Mouse (Mus musculus): ENCODE results near the gene Vmn2r30. TPM values are rescaled to one million over a fixed set of nuclear protein-coding genes. Genes with fewer than 3 reads are reported as not detected.
"Not testable (repeated sequence)": the region's sequence is repeated elsewhere in the genome, so short reads cannot be mapped to it uniquely, and the experiment has no call there.

The Vmn2r30 gene
- total RNA-seq (2014; rRNA removed; ENCODE audit: low replicate concordance) (not detected in 2 replicates), polyA plus RNA-seq (2015; fragmentation: Nextera tagmentation; extraction: Ambion mirVana) (not detected in 2 replicates)

DNA sequence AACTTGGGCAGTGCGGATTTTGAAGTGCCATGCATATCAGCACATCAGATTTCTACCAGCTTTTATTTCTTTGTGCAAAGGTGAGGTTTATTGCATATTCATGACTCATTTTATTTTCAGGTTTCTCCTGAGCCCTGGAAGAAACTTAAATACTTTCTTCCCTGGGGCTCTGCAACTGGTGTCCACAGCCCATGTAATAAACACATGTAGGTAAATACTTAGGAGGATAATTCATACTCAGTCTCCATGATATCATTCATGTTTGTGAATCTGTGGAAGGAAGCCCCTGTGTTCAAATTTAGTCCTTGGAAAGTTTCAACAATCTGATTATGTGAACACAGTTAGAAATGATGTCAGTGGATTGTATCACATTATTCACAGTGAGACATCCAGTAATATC, at the start of gene Vmn2r30:
TSS of gene Vmn2r30 (minus strand) at position 101 of the 400 bp plus-strand sequence.
- H3K4me1 ChIP-seq (ENCODE audit: control insufficient read depth, insufficient read depth); H3K9ac ChIP-seq (replicated peaks; ENCODE audit: low read depth, low read length); H3K9me3 ChIP-seq (replicated peaks; ENCODE audit: control insufficient read depth, low read length); H3K27me3 ChIP-seq (ENCODE audit: control insufficient read depth, insufficient read depth, low read length); DNase-seq (ENCODE audit: low spot score); H3K27ac ChIP-seq (ENCODE audit: low read depth); H3K4me2 ChIP-seq (ENCODE audit: low read depth, low read length); ATAC-seq (ENCODE audit: insufficient read depth, low read depth); H3K4me3 ChIP-seq (ENCODE audit: low read depth, low read length); H3K36me3 ChIP-seq (replicated peaks; ENCODE audit: control insufficient read depth, insufficient read depth, low read length): not testable (repeated sequence)
- WGBS, result no CpG with 5 or more reads among the region's 1 CpGs

DNA sequence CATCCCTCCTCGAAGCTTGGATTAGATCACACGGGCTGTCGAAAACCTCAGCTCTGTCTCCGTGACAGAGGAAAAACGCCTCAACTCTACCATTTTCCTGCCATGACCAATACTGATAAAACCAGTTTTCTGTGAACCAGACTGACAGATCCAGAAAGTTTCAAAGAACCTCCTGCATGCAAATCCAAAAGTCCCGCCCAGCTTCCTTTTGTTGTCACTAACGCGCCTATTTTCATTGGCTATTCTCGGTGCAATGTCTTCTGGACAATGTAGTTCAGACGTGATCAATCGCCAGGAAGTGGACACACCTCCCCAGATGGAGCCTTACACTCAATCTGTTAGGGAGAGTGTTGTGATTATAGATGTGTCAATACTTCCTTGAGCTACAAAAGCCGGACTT, 37.0 kb upstream of the Vmn2r30 start, which contains the start of gene Gm45783:
TSS of gene Gm45783 (minus strand) at position 143 of the 400 bp plus-strand sequence.
- not testable (repeated sequence) for H3K27me3 ChIP-seq (ENCODE audit: control insufficient read depth, insufficient read depth, low read length); H3K27ac ChIP-seq (ENCODE audit: low read depth); H3K4me1 ChIP-seq (ENCODE audit: control insufficient read depth, insufficient read depth); DNase-seq (ENCODE audit: low spot score); H3K4me3 ChIP-seq (ENCODE audit: low read depth, low read length); H3K4me2 ChIP-seq (ENCODE audit: low read depth, low read length); ATAC-seq (ENCODE audit: insufficient read depth, low read depth); H3K9me3 ChIP-seq (replicated peaks; ENCODE audit: control insufficient read depth, low read length); H3K9ac ChIP-seq (replicated peaks; ENCODE audit: low read depth, low read length); H3K36me3 ChIP-seq (replicated peaks; ENCODE audit: control insufficient read depth, insufficient read depth, low read length)
- WGBS, result 43% methylated on average over 12 of the region's 12 CpGs

DNA sequence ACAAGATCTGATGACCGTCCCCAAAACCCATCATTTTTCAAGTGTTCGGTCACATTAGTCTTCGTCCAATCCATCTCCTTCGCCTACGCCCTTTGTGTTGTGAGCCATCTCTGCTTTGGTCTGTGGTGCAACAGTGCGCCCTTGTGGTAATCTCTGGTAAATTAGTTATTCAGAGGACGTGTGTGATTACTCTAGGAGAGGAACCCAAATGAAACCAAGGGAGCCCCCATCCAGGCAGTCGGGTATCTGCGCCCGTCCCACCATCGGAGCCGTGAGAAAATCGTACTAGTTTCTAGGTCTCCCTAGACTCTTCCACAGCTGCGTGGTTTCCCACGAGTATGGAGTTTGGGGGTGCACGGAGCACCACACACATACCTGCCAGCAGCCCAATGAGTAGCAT, 41.8 kb downstream of the Vmn2r30 start:
- no peak for DNase-seq (ENCODE audit: low spot score)
- Histone ChIP-seq H3K9ac (replicated peaks; ENCODE audit: low read depth, low read length) (no peak overlapping the region), H3K9me3 (replicated peaks; ENCODE audit: control insufficient read depth, low read length) (no peaks in the 10 kb centered on the region), H3K36me3 (replicated peaks; ENCODE audit: control insufficient read depth, insufficient read depth, low read length) (peaks cover 49% of the 10 kb centered on the region), H3K4me3 (ENCODE audit: low read depth, low read length) (no peak overlapping the region), H3K4me1 (ENCODE audit: control insufficient read depth, insufficient read depth) (no peaks in the 10 kb centered on the region), H3K27ac (ENCODE audit: low read depth) (no peak overlapping the region), H3K27me3 (ENCODE audit: control insufficient read depth, insufficient read depth, low read length) (no peaks in the 10 kb centered on the region), H3K4me2 (ENCODE audit: low read depth, low read length) (no peak overlapping the region)
- TF ChIP-seq CTCF (IDR thresholded peaks at IDR 0.05; ENCODE audit: low read depth), result peak; percentile 54
- no peak for TF ChIP-seq EP300 (IDR thresholded peaks at IDR 0.05; ENCODE audit: low read depth)
- WGBS, result 78% methylated on average over 16 of the region's 16 CpGs
- ATAC-seq (ENCODE audit: insufficient read depth, low read depth), result no peak

DNA sequence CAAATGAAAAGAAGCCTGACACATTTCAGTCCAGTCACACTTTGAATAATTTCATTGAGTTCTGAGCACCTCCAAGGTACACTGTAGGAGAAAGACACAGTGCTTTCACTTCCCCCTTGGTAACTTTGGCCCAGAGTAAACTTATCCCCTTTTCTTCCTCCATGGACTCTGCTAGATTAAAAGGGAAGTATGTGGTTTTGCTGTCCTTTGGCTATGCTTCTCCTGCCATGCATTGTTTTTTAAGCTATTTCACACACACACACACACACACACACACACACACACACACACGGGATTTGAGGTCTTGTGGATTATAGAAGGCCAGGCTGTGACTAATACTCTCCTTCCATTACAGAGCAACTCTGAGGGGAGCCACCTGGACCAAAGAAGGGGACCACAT, 56.0 kb downstream of the Vmn2r30 start:
- no peaks in the 10 kb centered on the region for H3K27me3 ChIP-seq (ENCODE audit: control insufficient read depth, insufficient read depth, low read length)
- 41% methylated on average over 1 of the region's 1 CpGs for WGBS
- no peak overlapping the region for H3K9ac ChIP-seq (replicated peaks; ENCODE audit: low read depth, low read length)
- ATAC-seq (ENCODE audit: insufficient read depth, low read depth) (no peak), DNase-seq (ENCODE audit: low spot score) (no peak)
- H3K4me2 ChIP-seq (ENCODE audit: low read depth, low read length), result no peak overlapping the region
- no peaks in the 10 kb centered on the region for H3K4me1 ChIP-seq (ENCODE audit: control insufficient read depth, insufficient read depth)
- H3K4me3 ChIP-seq (ENCODE audit: low read depth, low read length), result no peak overlapping the region
- H3K36me3 ChIP-seq (replicated peaks; ENCODE audit: control insufficient read depth, insufficient read depth, low read length), result peaks cover 34% of the 10 kb centered on the region
- H3K27ac ChIP-seq (ENCODE audit: low read depth), result no peak overlapping the region
- no peak for TF ChIP-seq EP300 (IDR thresholded peaks at IDR 0.05; ENCODE audit: low read depth)
- TF ChIP-seq CTCF (IDR thresholded peaks at IDR 0.05; ENCODE audit: low read depth), result no peak
- H3K9me3 ChIP-seq (replicated peaks; ENCODE audit: control insufficient read depth, low read length), result no peaks in the 10 kb centered on the region

DNA sequence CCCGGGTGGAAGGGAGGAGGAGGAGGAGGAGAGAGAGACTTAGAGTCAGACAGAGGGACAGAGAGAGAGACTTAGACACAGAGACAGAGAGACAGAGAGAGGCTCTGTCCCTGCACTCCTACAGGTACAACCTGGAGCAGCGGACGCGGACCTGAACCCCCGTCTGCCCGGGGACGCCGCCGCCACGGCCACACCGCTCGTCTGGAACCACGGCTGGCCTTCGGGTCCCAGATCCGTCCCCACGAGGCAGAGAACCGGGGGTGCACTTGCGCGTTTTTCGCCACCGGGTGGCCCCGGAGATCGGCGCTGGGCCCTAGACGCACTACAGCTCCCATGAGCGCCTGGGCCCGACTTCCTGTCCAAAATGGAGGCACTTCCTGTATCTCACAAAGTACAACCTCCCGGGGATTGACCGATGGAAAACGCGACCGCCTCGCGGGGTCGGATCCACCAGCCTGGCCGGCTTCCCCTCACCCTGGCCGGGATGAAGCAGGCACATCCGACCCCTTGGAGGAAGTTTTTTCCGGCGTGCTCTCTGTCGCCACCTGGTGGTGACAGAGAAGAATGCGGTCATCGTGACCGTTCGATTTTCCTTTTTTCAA, 59.3 kb downstream of the Vmn2r30 start, which contains the start of gene Gm45844:
TSS of gene Gm45844 (minus strand) at position 324 of the 602 bp plus-strand sequence.
- not testable (repeated sequence) for H3K4me1 ChIP-seq (ENCODE audit: control insufficient read depth, insufficient read depth); H3K27me3 ChIP-seq (ENCODE audit: control insufficient read depth, insufficient read depth, low read length); H3K9me3 ChIP-seq (replicated peaks; ENCODE audit: control insufficient read depth, low read length)
- H3K4me2 ChIP-seq (ENCODE audit: low read depth, low read length), result peak within 1 kb of the TSS; percentile 45
- peaks cover 11% of the 10 kb centered on the region for H3K36me3 ChIP-seq (replicated peaks; ENCODE audit: control insufficient read depth, insufficient read depth, low read length)
- peak within 1 kb of the TSS; percentile 40 for H3K4me3 ChIP-seq (ENCODE audit: low read depth, low read length)
- peak within 1 kb of the TSS; percentile 44 for H3K27ac ChIP-seq (ENCODE audit: low read depth)
- 0 out of 2 replicates have a peak within 1 kb of the TSS, but pooled peaks have one; percentile 13 for H3K9ac ChIP-seq (replicated peaks; ENCODE audit: low read depth, low read length)
- peak; percentile 98 for ATAC-seq (ENCODE audit: insufficient read depth, low read depth)
- TF ChIP-seq CTCF (IDR thresholded peaks at IDR 0.05; ENCODE audit: low read depth), result peak; percentile 85
- DNase-seq (ENCODE audit: low spot score), result peak; percentile 27
- 30% methylated on average over 45 of the region's 45 CpGs for WGBS

DNA sequence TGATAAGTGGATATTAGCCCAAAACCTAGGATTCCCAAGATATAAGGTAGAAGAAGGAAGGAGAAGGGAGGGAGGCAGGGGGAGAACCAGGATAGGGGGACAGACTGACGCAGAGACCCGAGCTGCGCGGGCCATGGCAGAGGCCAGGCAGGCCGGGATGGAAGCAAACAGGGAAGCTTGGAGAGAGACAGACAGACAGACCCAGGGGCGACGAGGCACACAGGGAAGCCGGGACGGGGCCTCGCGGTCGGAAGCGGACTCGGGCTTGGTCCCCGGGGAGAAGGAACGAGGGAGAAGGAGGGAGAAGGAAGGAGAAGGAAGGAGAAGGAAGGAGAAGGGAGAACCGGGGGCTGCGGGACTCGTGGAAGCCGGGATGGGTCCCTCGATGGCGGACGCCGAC, 59.9 kb downstream of the Vmn2r30 start:
- not testable (repeated sequence) for H3K4me1 ChIP-seq (ENCODE audit: control insufficient read depth, insufficient read depth); H3K36me3 ChIP-seq (replicated peaks; ENCODE audit: control insufficient read depth, insufficient read depth, low read length); ATAC-seq (ENCODE audit: insufficient read depth, low read depth); H3K9me3 ChIP-seq (replicated peaks; ENCODE audit: control insufficient read depth, low read length); H3K27me3 ChIP-seq (ENCODE audit: control insufficient read depth, insufficient read depth, low read length); DNase-seq (ENCODE audit: low spot score)
- H3K4me3 ChIP-seq (ENCODE audit: low read depth, low read length), result peak overlapping the region; percentile 40
- H3K27ac ChIP-seq (ENCODE audit: low read depth), result peak overlapping the region; percentile 44
- 66% methylated on average over 24 of the region's 24 CpGs for WGBS
- peak overlapping the region; percentile 45 for H3K4me2 ChIP-seq (ENCODE audit: low read depth, low read length)
- 0 out of 2 replicates have a peak overlapping the region, but pooled peaks have one; percentile 13 for H3K9ac ChIP-seq (replicated peaks; ENCODE audit: low read depth, low read length)

Small RNA genes lying within 50 kb of the gene (microRNA-seq; reads per million reads assigned to microRNA genes)
- 1.1 reads per million for gene Mir5620

Other genes starting within 250 kb of the Vmn2r30 start
- gene Zfp954, start 216.1 kb downstream of the Vmn2r30 start, total RNA-seq (2014; rRNA removed; ENCODE audit: low replicate concordance), result 6.9 and 8.2 TPM in 2 replicates
- 5.3 and 6.1 TPM in 2 replicates for gene Zfp954, start 216.1 kb downstream of the Vmn2r30 start, polyA plus RNA-seq (2015; fragmentation: Nextera tagmentation; extraction: Ambion mirVana)
- 0.04 TPM in 2 replicates for gene Zfp773, start 200.9 kb downstream of the Vmn2r30 start, total RNA-seq (2014; rRNA removed; ENCODE audit: low replicate concordance)
- gene Zfp773, start 200.9 kb downstream of the Vmn2r30 start, polyA plus RNA-seq (2015; fragmentation: Nextera tagmentation; extraction: Ambion mirVana), result 0.48 and 0.57 TPM in 2 replicates
- gene Zfp418, start 166.3 kb downstream of the Vmn2r30 start, total RNA-seq (2014; rRNA removed; ENCODE audit: low replicate concordance), result 0.46 TPM in 1 of 2 replicates, not detected in the other
- 0.56 and 0.74 TPM in 2 replicates for gene Zfp418, start 166.3 kb downstream of the Vmn2r30 start, polyA plus RNA-seq (2015; fragmentation: Nextera tagmentation; extraction: Ambion mirVana)
- 2.2 and 2.4 TPM in 2 replicates for gene Zfp772, start 127.6 kb downstream of the Vmn2r30 start, total RNA-seq (2014; rRNA removed; ENCODE audit: low replicate concordance)
- gene Zfp772, start 127.6 kb downstream of the Vmn2r30 start, polyA plus RNA-seq (2015; fragmentation: Nextera tagmentation; extraction: Ambion mirVana), result 2.3 and 2.8 TPM in 2 replicates
- 0.88 TPM in 1 of 2 replicates, not detected in the other for gene Vmn2r29, start 90.3 kb downstream of the Vmn2r30 start, total RNA-seq (2014; rRNA removed; ENCODE audit: low replicate concordance)
- not detected in 2 replicates for gene Vmn2r29, start 90.3 kb downstream of the Vmn2r30 start, polyA plus RNA-seq (2015; fragmentation: Nextera tagmentation; extraction: Ambion mirVana)
- gene Gm45844, start 59.3 kb downstream of the Vmn2r30 start, total RNA-seq (2014; rRNA removed; ENCODE audit: low replicate concordance), result 1.8 TPM in 1 of 2 replicates, not detected in the other
- 1.7 and 2.4 TPM in 2 replicates for gene Gm45844, start 59.3 kb downstream of the Vmn2r30 start, polyA plus RNA-seq (2015; fragmentation: Nextera tagmentation; extraction: Ambion mirVana)
- 43.2 and 57.6 TPM in 2 replicates for gene Clcn4, start 36.8 kb downstream of the Vmn2r30 start, total RNA-seq (2014; rRNA removed; ENCODE audit: low replicate concordance)
- 50.9 and 53.9 TPM in 2 replicates for gene Clcn4, start 36.8 kb downstream of the Vmn2r30 start, polyA plus RNA-seq (2015; fragmentation: Nextera tagmentation; extraction: Ambion mirVana)
- not detected in 2 replicates for gene Gm45783, start 37.0 kb upstream of the Vmn2r30 start, total RNA-seq (2014; rRNA removed; ENCODE audit: low replicate concordance)
- not detected in 2 replicates for gene Gm45783, start 37.0 kb upstream of the Vmn2r30 start, polyA plus RNA-seq (2015; fragmentation: Nextera tagmentation; extraction: Ambion mirVana)
- not detected in 2 replicates for gene Vmn2r31, start 62.1 kb upstream of the Vmn2r30 start, total RNA-seq (2014; rRNA removed; ENCODE audit: low replicate concordance)
- not detected in 2 replicates for gene Vmn2r31, start 62.1 kb upstream of the Vmn2r30 start, polyA plus RNA-seq (2015; fragmentation: Nextera tagmentation; extraction: Ambion mirVana)
- gene Vmn2r32, start 142.4 kb upstream of the Vmn2r30 start, total RNA-seq (2014; rRNA removed; ENCODE audit: low replicate concordance), result not detected in 2 replicates
- not detected in 2 replicates for gene Vmn2r32, start 142.4 kb upstream of the Vmn2r30 start, polyA plus RNA-seq (2015; fragmentation: Nextera tagmentation; extraction: Ambion mirVana)
- gene Vmn2r33, start 229.2 kb upstream of the Vmn2r30 start, total RNA-seq (2014; rRNA removed; ENCODE audit: low replicate concordance), result not detected in 2 replicates
- gene Vmn2r33, start 229.2 kb upstream of the Vmn2r30 start, polyA plus RNA-seq (2015; fragmentation: Nextera tagmentation; extraction: Ambion mirVana), result not detected in 2 replicates